Mouse (Mus musculus) megakaryocyte-erythroid progenitor cell, adult 5-6 weeks (primary cell): ENCODE measurements around the gene Lif. TPM values are rescaled to one million over a fixed set of nuclear protein-coding genes. Genes with fewer than 3 reads are reported as not detected.
A peak's percentile ranks its signal among the peaks of the same experiment; 100 is the strongest.

Source experiments
- ATAC-seq: replicated peaks from 2 replicates; pipeline ENCODE4 v1.8.0; 2016; ENCODE audit warnings: mild to moderate bottlenecking, inconsistent platforms; ENCODE audit not compliant: severe bottlenecking, poor library complexity, low FRiP score, low TSS enrichment
- total RNA-seq, 2 experiments: library from RNA; stranded (forward) in 1 of 2; stranded (reverse) in 1 of 2; fragments of 200-1000, 215-1000 nt in 1 of 2; fragments of >200 nt in 1 of 2; fragmentation: Nextera tagmentation in 1 of 2; gene quantifications; 2 replicates each; pipeline ENCODE4 v1.2.3; 2014 to 2017

Gene Lif
- total RNA-seq, 2 experiments from 2014 or later: 0.33 TPM; not detected in 1

GRCm38 (mm10) chr11:4293481-4293880, 36.1 kb downstream of the Lif start:
- no peak for ATAC-seq

DNA sequence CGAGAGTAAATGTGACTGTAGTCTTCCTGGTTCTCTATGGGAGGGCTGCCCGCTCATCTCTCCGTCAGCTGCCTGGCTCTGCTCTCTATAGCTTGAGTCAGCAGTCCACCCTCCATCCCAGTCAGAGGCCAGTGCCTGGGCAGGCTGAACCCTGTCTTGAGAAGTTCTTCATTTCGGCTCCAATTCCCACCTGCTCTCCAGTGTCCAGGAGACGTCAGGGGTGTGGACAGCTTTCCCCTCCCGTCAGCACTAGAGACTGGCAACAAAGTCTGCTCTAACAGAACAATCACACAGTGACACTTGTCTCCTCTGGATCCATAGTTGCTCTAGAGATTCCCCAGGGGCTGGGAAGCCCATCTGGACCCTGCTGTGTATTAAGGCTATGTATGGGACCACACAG, 36.7 kb downstream of the Lif start:
- ATAC-seq: no peak

- no peak for ATAC-seq
Measured at GRCm38 (mm10) chr11:4294495-4295351, 37.4 kb downstream of the Lif start.

DNA sequence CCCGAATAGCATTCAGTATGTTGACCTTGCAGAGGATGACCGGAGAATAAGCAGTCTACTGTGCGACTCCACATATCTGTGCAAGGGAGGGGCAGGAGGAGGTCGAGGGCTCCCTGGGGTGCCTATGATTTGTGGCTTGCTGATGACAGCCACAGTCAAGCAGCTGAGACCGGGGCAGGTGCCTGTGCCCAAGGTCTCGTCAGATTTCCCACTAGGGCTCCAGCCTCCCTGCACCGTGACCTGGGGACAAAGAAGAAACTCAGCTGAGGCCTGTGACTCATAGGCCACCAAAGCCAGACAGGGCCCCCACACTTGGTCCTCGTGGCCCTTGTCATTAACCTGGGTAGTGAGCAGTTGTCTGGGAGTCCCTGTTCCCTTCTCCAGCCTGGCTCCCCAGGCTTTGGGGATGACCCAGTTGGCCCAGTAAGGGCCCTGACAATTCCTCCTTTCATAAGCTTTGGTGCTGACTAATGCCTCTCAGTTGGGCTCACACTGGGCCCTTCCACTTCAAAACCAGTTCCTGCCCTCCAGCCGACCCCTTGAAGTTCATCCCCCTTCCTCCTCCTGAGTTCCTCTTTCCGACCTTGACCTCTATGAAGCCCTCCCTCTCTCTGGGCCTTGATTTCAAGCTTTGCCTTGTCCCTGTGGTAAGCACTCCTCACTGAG, 39.4 kb downstream of the Lif start:
- no peak for ATAC-seq

GRCm38 (mm10) chr11:4297753-4298152, 40.4 kb downstream of the Lif start:
- 0 out of 2 replicates have a peak, but pooled peaks have one; percentile 19 for ATAC-seq

DNA sequence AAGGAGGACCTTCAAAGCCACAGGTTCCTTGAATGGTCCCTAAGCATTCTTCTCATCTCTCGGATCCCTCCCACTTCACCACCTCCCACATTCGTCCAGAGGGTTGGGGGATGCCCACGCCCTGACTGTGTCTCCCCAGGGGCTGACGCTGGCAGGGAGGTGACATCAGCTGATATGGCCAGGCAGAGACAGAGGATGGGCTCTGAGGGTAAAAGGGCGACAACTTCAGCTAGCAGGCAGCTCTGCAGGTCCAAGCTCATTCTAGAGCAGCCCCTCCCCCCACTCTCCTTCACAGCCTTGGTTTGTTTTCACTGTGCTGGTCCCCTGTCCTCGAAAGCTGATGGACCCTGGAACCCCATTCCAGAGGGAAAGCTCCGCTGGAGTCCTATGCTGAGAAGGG, 41.3 kb downstream of the Lif start:
- no peak for ATAC-seq

GRCm38 (mm10) chr11:4299191-4299590, 41.8 kb downstream of the Lif start:
- no peak for ATAC-seq

- ATAC-seq: no peak
Measured at GRCm38 (mm10) chr11:4299735-4300474, 42.5 kb downstream of the Lif start.

- no peak for ATAC-seq
Measured at GRCm38 (mm10) chr11:4300683-4301082, 43.3 kb downstream of the Lif start.

GRCm38 (mm10) chr11:4302363-4302913, 45.1 kb downstream of the Lif start:
- ATAC-seq: no peak

- no peak for ATAC-seq
Measured at GRCm38 (mm10) chr11:4303033-4303432, 45.7 kb downstream of the Lif start.

GRCm38 (mm10) chr11:4304203-4304602, 46.8 kb downstream of the Lif start:
- no peak for ATAC-seq

DNA sequence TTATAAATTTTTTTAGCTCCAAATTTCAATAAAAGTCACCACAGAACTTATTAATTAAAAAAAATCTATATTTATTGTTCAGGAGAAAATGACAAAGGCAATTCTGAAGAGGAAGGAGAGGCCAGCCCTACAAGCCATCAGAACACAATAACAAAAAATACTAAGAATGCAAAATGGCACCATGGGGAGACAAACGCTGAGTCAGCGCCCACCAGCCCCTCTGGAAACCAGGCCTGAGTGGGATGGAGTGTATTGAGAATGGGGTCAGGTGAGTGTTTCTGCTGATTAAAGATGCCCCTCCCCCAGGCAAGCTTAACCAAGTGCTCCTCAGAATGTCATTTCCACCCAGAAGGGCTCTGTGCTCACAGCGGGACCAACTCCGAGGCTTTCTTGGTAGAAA, 47.7 kb downstream of the Lif start:
- ATAC-seq: no peak

DNA sequence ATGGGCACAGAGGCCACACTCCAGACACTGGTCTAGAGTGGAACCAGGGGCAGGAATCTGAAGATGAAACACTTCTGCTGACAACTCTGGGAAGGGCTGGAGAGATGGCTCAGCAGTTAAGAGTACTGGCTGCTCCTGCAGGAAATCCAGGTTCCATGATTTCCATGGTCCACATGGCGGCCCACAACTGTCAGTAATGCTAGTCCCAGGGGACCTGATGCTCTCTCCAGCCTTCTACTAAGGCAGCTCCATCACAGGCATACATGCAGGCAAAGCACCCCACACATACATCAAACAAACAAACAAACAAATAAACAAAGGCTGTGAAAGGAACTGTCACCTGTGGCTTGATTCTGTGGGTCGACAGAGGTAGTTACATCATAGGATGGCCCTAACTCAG, 48.7 kb downstream of the Lif start:
- no peak for ATAC-seq

GRCm38 (mm10) chr11:4308060-4308513, 50.7 kb downstream of the Lif start:
- no peak for ATAC-seq

DNA sequence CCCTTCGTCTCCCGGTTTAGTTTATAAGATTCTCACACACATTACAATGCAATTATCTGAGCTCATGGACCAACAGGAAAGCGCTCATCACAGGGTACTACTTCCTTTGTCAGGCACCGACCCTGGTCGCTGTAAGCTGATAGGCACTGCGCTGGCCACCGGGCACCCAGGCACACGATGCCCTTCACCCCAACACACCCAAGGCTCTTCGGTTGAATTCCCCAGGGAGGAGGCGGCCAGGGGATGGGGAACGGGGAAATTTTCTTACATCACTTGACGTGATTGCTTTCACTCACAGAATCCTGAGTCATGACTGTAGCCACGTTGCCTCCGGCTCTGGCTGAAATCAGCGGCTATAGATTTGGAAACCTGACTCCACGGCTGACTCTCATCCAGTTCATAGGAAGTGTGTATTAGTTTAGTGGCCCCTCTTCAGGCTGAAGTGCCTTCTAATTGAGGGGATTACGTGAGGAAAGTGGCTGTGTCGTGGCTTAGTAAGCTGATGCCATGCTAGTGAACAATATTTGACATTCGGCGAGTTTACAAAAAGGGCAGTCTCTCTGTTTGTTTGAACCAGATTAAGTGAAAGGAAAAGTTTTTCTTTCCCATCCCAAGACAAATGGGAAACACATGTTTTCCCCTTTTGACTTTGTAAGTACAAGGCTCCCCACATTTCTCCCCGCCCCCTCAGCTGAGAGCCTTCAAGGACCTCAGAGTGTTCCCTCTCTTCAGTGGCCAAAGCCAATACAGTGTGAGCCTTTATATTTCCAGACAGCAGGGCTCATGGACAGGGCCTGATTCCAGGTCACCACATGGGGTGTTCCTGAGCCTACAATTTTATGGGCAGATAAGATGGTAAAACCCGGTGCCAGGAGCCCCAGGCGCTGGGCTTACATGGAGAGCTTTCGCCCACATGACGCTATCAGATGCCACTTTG, 51.4 kb downstream of the Lif start:
- ATAC-seq: no peak

GRCm38 (mm10) chr11:4309613-4310012, 52.3 kb downstream of the Lif start:
- no peak for ATAC-seq

- no peak for ATAC-seq
Measured at GRCm38 (mm10) chr11:4310324-4310723, 53.0 kb downstream of the Lif start.

DNA sequence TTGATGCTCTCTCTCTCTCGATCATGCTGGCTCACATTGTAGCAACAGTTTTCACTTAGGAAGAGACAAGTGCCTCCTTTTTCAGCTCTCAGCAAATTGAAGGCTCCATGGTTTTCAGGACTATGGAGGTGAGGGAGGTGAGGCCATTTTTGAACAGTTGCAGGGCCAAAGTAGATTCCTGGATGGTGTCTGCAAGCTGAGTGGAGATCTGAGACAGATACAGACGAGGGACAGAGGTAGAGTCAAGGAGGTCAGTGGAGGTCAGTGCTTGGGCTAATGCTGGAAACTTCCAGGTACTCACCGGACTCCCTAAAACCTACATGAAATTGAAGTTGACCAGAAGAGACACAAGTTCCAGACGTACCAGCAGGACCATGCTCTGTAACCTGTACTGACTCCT, 54.8 kb downstream of the Lif start:
- ATAC-seq: no peak
